Mouse (Mus musculus): ENCODE measurements around the gene Tcf20. TPM values are rescaled to one million over a fixed set of nuclear protein-coding genes. Genes with fewer than 3 reads are reported as not detected.

The Tcf20 gene
- polyA plus RNA-seq, 1 experiment from 2014 or later, result 7.5 TPM

DNA sequence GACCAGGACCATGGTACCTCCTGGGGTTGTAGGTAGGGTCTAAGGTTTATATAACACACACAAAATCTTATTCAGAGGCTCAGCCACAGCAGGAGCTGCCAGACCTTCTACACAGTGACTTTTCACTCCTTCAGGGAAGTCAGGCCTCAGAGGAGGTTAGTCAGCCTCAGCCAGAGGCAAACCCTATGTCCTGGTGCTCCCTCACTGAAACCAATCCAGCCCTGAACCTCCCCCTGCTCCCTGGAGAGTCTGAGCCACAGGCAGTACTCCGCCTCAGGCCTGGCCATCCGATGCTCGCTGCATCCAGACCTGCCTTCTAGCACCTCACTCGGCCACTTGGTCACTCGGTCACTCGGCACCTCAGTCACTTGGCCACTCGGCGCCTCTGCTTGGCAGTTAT lies 37.4 kb downstream of the Tcf20 start:
- 45% methylated on average over 8 of the region's 8 CpGs for WGBS
- H3K27me3 ChIP-seq (ENCODE audit: low read depth, poor library complexity, severe bottlenecking), result peaks cover 98% of the 10 kb centered on the region
- no peak overlapping the region for H3K4me3 ChIP-seq
- H3K9me3 ChIP-seq (replicated peaks), result no peaks in the 10 kb centered on the region
- H3K4me1 ChIP-seq, result peaks cover 67% of the 10 kb centered on the region
- H3K36me3 ChIP-seq, result no peaks in the 10 kb centered on the region
- H3K27ac ChIP-seq (replicated peaks), result 0 out of 2 replicates have a peak overlapping the region, but pooled peaks have one; percentile 2
- DNase-seq (ENCODE audit: low spot score), result no peak

DNA sequence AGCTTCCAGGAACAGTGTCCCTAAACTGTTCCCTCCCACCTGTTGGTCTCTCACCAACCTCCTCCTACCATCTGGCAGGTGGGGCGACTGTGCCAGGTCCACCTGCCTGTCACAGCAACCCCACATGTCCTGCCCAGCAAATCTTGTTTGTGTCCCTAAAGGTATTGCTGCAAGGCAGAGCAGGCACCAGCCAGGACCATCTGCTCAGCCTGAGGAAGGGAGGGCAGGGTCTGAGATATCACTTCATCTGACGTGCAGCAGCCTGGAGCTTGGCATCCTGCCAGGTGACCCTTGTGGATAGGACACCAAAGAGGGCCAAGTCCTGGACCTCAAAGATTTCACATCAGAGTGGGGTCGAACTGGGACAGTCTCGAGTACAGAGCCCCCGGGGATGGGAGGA lies 40.2 kb downstream of the Tcf20 start:
- 91% methylated on average over 5 of the region's 5 CpGs for WGBS
- Histone ChIP-seq H3K27me3 (ENCODE audit: low read depth, poor library complexity, severe bottlenecking) (peaks cover 75% of the 10 kb centered on the region), H3K4me1 (peaks cover 42% of the 10 kb centered on the region)

GRCm38 (mm10) chr15:82944479-82945195 lies 43.0 kb downstream of the Tcf20 start:
- peaks cover 41% of the 10 kb centered on the region for H3K4me1 ChIP-seq
- H3K36me3 ChIP-seq, result no peaks in the 10 kb centered on the region
- peaks cover 47% of the 10 kb centered on the region for H3K27me3 ChIP-seq (ENCODE audit: low read depth, poor library complexity, severe bottlenecking)
- 77% methylated on average over 9 of the region's 9 CpGs for WGBS
- no peaks in the 10 kb centered on the region for H3K9me3 ChIP-seq (replicated peaks)
- no peak for DNase-seq (ENCODE audit: low spot score)
- H3K27ac ChIP-seq (replicated peaks), result no peak overlapping the region
- no peak overlapping the region for H3K4me3 ChIP-seq

More for the DNA sequence above, 40.2 kb downstream of the Tcf20 start:
- no peaks in the 10 kb centered on the region for H3K9me3 ChIP-seq (replicated peaks)
- no peak for DNase-seq (ENCODE audit: low spot score)
- no peaks in the 10 kb centered on the region for H3K36me3 ChIP-seq
- H3K4me3 ChIP-seq, result no peak overlapping the region
- no peak overlapping the region for H3K27ac ChIP-seq (replicated peaks)

- Histone ChIP-seq H3K36me3 (no peaks in the 10 kb centered on the region), H3K27me3 (ENCODE audit: low read depth, poor library complexity, severe bottlenecking) (peaks cover 18% of the 10 kb centered on the region), H3K4me3 (no peak overlapping the region), H3K4me1 (peaks cover 55% of the 10 kb centered on the region), H3K27ac (replicated peaks) (0 out of 2 replicates have a peak overlapping the region, but pooled peaks have one; percentile 4), H3K9me3 (replicated peaks) (no peaks in the 10 kb centered on the region)
- no peak for DNase-seq (ENCODE audit: low spot score)
- WGBS, result 74% methylated on average over 8 of the region's 8 CpGs
Observed at GRCm38 (mm10) chr15:82941733-82942132, 45.9 kb downstream of the Tcf20 start.

DNA sequence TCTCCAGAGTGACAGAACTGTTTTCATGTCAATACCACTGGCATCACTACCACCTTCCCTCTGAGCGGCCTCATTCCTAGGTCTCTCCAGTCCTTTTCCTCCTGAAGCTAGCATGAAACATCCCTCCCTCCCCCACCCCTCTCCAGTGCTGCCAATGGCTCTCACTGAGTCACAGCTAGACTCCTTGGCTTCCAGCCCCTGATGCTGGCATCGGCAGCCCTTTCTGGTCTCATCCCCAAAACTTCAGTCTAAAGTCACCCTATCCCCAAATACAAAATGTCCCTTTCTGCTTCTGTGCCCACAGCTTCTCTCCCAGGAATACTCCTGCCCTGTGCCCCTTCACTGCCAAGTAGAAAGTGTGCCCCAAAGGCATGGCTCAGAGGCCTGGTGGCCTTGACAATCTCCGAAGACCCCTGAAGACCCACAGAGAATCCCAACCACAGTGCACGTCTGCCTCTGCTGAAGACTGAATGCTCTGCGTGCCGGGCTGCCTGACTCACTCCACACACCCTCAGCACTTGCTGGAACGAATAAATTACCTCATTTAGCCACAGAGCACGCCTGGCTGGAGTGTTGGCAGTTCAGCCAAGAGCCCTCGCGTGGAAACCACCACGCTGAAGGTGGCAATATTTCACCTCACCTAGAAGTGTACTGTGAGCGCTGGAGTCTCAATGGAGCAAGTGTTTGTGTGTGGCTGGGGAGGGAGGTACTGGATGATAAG lies 47.0 kb downstream of the Tcf20 start:
- DNase-seq (ENCODE audit: low spot score), result no peak
- 71% methylated on average over 12 of the region's 12 CpGs for WGBS
- Histone ChIP-seq H3K4me3 (no peak overlapping the region), H3K9me3 (replicated peaks) (no peaks in the 10 kb centered on the region), H3K36me3 (no peaks in the 10 kb centered on the region), H3K27me3 (ENCODE audit: low read depth, poor library complexity, severe bottlenecking) (peaks cover 7% of the 10 kb centered on the region), H3K27ac (replicated peaks) (0 out of 2 replicates have a peak overlapping the region, but pooled peaks have one; percentile 34), H3K4me1 (peaks cover 61% of the 10 kb centered on the region)

- H3K27ac ChIP-seq (replicated peaks), result peak overlapping the region; percentile 43
- peaks cover 83% of the 10 kb centered on the region for H3K4me1 ChIP-seq
- H3K36me3 ChIP-seq, result no peaks in the 10 kb centered on the region
- no peak for DNase-seq (ENCODE audit: low spot score)
- 74% methylated on average over 17 of the region's 17 CpGs for WGBS
- H3K4me3 ChIP-seq, result no peak overlapping the region
- H3K27me3 ChIP-seq (ENCODE audit: low read depth, poor library complexity, severe bottlenecking), result peaks cover 9% of the 10 kb centered on the region; the same call in 1 of the 2 replicates
- H3K9me3 ChIP-seq (replicated peaks), result no peaks in the 10 kb centered on the region
Observed at GRCm38 (mm10) chr15:82938155-82938569, 49.5 kb downstream of the Tcf20 start.

- H3K4me1 ChIP-seq, result peaks cover 87% of the 10 kb centered on the region
- DNase-seq (ENCODE audit: low spot score), result no peak
- no peaks in the 10 kb centered on the region for H3K36me3 ChIP-seq
- H3K27me3 ChIP-seq (ENCODE audit: low read depth, poor library complexity, severe bottlenecking), result 0 out of 2 replicates have a peak, but pooled peaks cover 6% of the 10 kb centered on the region
- no peak overlapping the region for H3K4me3 ChIP-seq
- peak overlapping the region; percentile 43; the same call in 1 of the 2 replicates for H3K27ac ChIP-seq (replicated peaks)
- 69% methylated on average over 5 of the region's 5 CpGs for WGBS
- no peaks in the 10 kb centered on the region for H3K9me3 ChIP-seq (replicated peaks)
Observed at GRCm38 (mm10) chr15:82937428-82937992, 50.2 kb downstream of the Tcf20 start.

DNA sequence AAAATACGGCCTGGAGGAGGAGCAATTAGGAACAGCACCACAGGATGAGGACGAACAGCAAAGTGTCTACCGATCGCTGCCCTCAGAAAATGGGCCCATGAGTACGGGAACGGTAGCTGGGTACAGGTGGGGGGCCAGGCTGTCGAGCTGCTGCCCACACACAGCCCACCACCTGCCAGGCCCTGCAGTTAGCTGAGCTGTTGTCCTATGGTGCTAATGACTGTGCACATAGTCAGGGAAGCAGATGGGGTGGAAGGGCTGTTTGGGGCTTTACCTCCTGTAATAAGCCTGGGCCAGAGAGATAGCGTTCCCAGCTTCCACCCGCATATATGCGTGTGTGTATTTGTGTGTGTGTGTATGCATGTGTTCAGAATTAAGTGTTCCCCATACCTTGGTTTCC lies 52.7 kb downstream of the Tcf20 start:
- no peak for DNase-seq (ENCODE audit: low spot score)
- no peak overlapping the region for H3K4me3 ChIP-seq
- peaks cover 19% of the 10 kb centered on the region for H3K27me3 ChIP-seq (ENCODE audit: low read depth, poor library complexity, severe bottlenecking)
- peaks cover 75% of the 10 kb centered on the region for H3K4me1 ChIP-seq
- peak overlapping the region; percentile 57; the same call in 1 of the 2 replicates for H3K27ac ChIP-seq (replicated peaks)
- WGBS, result 88% methylated on average over 10 of the region's 10 CpGs
- no peaks in the 10 kb centered on the region for H3K36me3 ChIP-seq
- no peaks in the 10 kb centered on the region for H3K9me3 ChIP-seq (replicated peaks)

- H3K27me3 ChIP-seq (ENCODE audit: low read depth, poor library complexity, severe bottlenecking), result peaks cover 38% of the 10 kb centered on the region
- WGBS, result 39% methylated on average over 4 of the region's 4 CpGs
- DNase-seq (ENCODE audit: low spot score), result no peak
- no peak overlapping the region for H3K4me3 ChIP-seq
- no peaks in the 10 kb centered on the region for H3K9me3 ChIP-seq (replicated peaks)
- no peaks in the 10 kb centered on the region for H3K36me3 ChIP-seq
- H3K27ac ChIP-seq (replicated peaks), result peak overlapping the region; percentile 70
- peaks cover 86% of the 10 kb centered on the region for H3K4me1 ChIP-seq
Observed at GRCm38 (mm10) chr15:82932936-82933650, 54.6 kb downstream of the Tcf20 start.

- H3K4me1 ChIP-seq, result peaks cover 86% of the 10 kb centered on the region
- no peak overlapping the region for H3K27ac ChIP-seq (replicated peaks)
- H3K4me3 ChIP-seq, result no peak overlapping the region
- H3K36me3 ChIP-seq, result no peaks in the 10 kb centered on the region
- 93% methylated on average over 5 of the region's 5 CpGs for WGBS
- H3K9me3 ChIP-seq (replicated peaks), result no peaks in the 10 kb centered on the region
- no peak for DNase-seq (ENCODE audit: low spot score)
- peaks cover 55% of the 10 kb centered on the region for H3K27me3 ChIP-seq (ENCODE audit: low read depth, poor library complexity, severe bottlenecking)
Observed at GRCm38 (mm10) chr15:82931436-82931835, 56.2 kb downstream of the Tcf20 start.

DNA sequence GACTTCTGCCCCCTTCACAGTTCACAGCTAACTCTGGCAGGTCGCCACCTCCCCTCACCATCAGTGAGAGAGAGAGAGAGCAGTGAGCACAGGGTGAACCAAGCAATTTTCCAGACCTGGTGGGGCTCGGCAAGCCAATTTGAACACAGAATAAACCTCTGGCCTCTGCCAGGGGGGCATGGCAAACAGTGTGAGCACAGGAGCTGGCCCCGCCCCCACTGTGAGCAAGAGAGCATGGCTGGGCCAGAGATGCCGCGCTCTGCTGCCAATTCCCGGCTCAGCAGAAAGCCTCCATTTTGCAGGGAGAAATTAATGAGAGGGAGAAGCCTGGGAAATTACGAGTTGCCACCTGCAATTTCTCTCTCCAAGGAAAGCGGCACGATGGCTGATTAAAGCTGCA lies 58.1 kb downstream of the Tcf20 start:
- no peak overlapping the region for H3K4me3 ChIP-seq
- H3K36me3 ChIP-seq, result no peaks in the 10 kb centered on the region
- 36% methylated on average over 9 of the region's 9 CpGs for WGBS
- no peaks in the 10 kb centered on the region for H3K9me3 ChIP-seq (replicated peaks)
- peaks cover 63% of the 10 kb centered on the region for H3K27me3 ChIP-seq (ENCODE audit: low read depth, poor library complexity, severe bottlenecking)
- peaks cover 86% of the 10 kb centered on the region for H3K4me1 ChIP-seq
- peak overlapping the region; percentile 78 for H3K27ac ChIP-seq (replicated peaks)
- DNase-seq (ENCODE audit: low spot score), result no peak

DNA sequence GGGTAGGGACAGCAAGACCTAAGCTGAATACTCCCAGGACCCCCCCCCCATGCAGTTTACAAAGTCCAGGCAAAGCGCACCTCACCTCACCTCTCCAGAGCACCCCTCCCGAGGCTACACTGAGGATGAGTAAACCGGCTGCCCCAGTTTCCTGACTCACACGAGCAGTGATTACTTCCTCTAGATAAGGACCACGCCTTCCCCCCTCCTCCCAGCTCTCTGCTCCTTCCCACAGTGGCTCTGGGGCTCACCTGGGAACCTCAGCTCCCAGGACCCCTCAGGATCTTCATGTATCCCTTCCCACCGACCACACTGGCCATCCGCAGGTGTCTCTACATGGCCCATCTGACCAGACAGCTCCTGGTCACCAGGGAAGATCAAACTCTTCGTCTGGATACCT lies 58.8 kb downstream of the Tcf20 start:
- DNase-seq (ENCODE audit: low spot score), result no peak
- H3K27me3 ChIP-seq (ENCODE audit: low read depth, poor library complexity, severe bottlenecking), result peaks cover 67% of the 10 kb centered on the region
- WGBS, result 62% methylated on average over 8 of the region's 8 CpGs
- no peaks in the 10 kb centered on the region for H3K9me3 ChIP-seq (replicated peaks)
- peak overlapping the region; percentile 78; the same call in 1 of the 2 replicates for H3K27ac ChIP-seq (replicated peaks)
- no peaks in the 10 kb centered on the region for H3K36me3 ChIP-seq
- no peak overlapping the region for H3K4me3 ChIP-seq
- peaks cover 86% of the 10 kb centered on the region for H3K4me1 ChIP-seq

All from midbrain, embryonic 10.5 days (tissue).